Mouse (Mus musculus): ENCODE measurements around the gene Ptprn2.

Gene Ptprn2

GRCm38 (mm10) chr12:116887496-116888281 is 402.2 kb downstream of the Ptprn2 start:
- no peak for DNase-seq (ENCODE audit: low spot score in 2 of 2)

GRCm38 (mm10) chr12:116888856-116889255 is 403.3 kb downstream of the Ptprn2 start:
- DNase-seq (ENCODE audit: low spot score in 2 of 2) = no peak

- no peak for DNase-seq (ENCODE audit: low spot score in 2 of 2)
These were observed 407.1 kb downstream of the Ptprn2 start for GRCm38 (mm10) chr12:116892584-116892983.

- DNase-seq (ENCODE audit: low spot score in 2 of 2) = no peak
These were observed 411.1 kb downstream of the Ptprn2 start for GRCm38 (mm10) chr12:116896651-116897050.

- no peak for DNase-seq (ENCODE audit: low spot score in 2 of 2)
These were observed 416.3 kb downstream of the Ptprn2 start for GRCm38 (mm10) chr12:116901773-116902172.

GRCm38 (mm10) chr12:116907424-116907823 is 421.9 kb downstream of the Ptprn2 start:
- DNase-seq (ENCODE audit: low spot score in 2 of 2) = no peak

- DNase-seq (ENCODE audit: low spot score in 2 of 2) = no peak
These were observed 423.1 kb downstream of the Ptprn2 start for GRCm38 (mm10) chr12:116908668-116909067.

GRCm38 (mm10) chr12:116916776-116917175 is 431.3 kb downstream of the Ptprn2 start:
- DNase-seq (ENCODE audit: low spot score in 2 of 2) = no peak

GRCm38 (mm10) chr12:116919185-116919584 is 433.7 kb downstream of the Ptprn2 start:
- DNase-seq (ENCODE audit: low spot score in 2 of 2) = no peak

- no peak for DNase-seq (ENCODE audit: low spot score in 2 of 2)
These were observed 434.4 kb downstream of the Ptprn2 start for GRCm38 (mm10) chr12:116919691-116920526.

- DNase-seq (ENCODE audit: low spot score in 2 of 2) = no peak
These were observed 441.6 kb downstream of the Ptprn2 start for GRCm38 (mm10) chr12:116927115-116927514.

GRCm38 (mm10) chr12:116927516-116927915 is 442.0 kb downstream of the Ptprn2 start:
- no peak for DNase-seq (ENCODE audit: low spot score in 2 of 2)

- no peak for DNase-seq (ENCODE audit: low spot score in 2 of 2)
These were observed 452.8 kb downstream of the Ptprn2 start for GRCm38 (mm10) chr12:116938158-116938854.

GRCm38 (mm10) chr12:116943883-116944282 is 458.4 kb downstream of the Ptprn2 start:
- DNase-seq (ENCODE audit: low spot score in 2 of 2) = no peak

- no peak for DNase-seq (ENCODE audit: low spot score in 2 of 2)
These were observed 462.8 kb downstream of the Ptprn2 start for GRCm38 (mm10) chr12:116948151-116948928.

- DNase-seq (ENCODE audit: low spot score in 2 of 2) = no peak
These were observed 464.2 kb downstream of the Ptprn2 start for GRCm38 (mm10) chr12:116949726-116950125.

GRCm38 (mm10) chr12:116952452-116953205 is 467.1 kb downstream of the Ptprn2 start:
- DNase-seq (ENCODE audit: low spot score in 2 of 2) = no peak

GRCm38 (mm10) chr12:116959164-116959563 is 473.6 kb downstream of the Ptprn2 start:
- DNase-seq (ENCODE audit: low spot score in 2 of 2) = no peak

- no peak for DNase-seq (ENCODE audit: low spot score in 2 of 2)
These were observed 478.4 kb downstream of the Ptprn2 start for GRCm38 (mm10) chr12:116963906-116964305.

- no peak for DNase-seq (ENCODE audit: low spot score in 2 of 2)
These were observed 482.9 kb downstream of the Ptprn2 start for GRCm38 (mm10) chr12:116968215-116968939.
